Mouse (Mus musculus): Measurements from ENCODE around the gene Capn10.

The Capn10 gene

GRCm38 (mm10) chr1:92978645-92979044, 44.5 kb downstream of the Capn10 start:
- no peak for DNase-seq

DNA sequence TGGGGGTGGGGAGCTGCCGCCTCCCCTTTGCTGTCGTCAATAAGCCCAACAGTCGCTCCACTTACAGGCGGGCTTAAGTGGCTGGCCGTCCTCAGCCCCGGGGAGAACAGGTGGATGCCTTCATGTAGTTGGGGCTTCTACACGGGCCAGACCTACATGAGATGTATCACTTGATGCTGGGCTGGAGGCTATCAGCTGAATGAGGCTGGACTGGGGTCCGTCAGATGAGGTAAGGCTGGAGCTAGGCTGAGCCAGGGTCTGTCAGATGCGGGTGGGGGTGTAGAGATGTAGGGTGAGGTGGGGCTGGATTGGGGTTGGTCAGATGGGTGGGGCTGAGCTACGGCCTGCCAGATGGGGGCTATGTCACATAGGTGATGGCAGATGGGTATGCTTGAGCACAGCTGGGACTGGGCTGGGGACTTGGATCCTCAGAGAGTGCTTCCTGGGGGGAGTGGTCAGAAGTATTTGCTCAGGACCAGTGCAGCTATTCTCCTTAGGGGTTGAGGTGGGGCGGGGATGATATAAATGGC, 45.0 kb downstream of the Capn10 start:
- DNase-seq: no peak

GRCm38 (mm10) chr1:92981056-92981845, 47.1 kb downstream of the Capn10 start:
- DNase-seq: no peak

DNA sequence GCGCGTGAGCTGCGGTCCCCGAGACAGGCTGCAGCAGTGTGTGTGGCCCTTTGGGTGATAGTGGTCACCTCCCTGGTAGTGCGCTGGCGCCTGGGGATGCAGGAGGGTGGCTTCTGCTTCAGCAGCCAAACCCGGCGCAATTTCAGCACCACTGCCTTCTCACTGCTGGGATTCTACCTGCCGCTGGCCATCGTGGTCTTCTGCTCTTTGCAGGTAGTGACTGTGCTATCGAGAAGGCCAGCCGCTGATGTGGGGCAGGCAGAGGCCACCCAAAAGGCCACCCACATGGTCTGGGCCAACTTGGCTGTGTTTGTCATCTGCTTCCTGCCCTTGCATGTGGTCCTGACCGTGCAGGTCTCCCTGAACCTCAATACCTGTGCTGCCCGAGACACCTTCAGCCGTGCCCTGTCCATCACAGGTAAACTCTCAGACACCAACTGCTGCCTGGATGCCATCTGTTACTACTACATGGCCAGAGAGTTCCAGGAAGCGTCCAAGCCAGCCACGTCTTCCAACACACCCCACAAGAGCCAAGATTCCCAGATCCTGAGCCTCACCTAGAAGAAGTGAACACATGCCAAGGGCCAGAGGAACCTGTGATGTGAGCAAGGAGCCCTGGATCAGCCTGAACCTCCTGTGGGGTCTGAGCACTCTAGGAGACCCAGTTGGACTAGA, 48.9 kb downstream of the Capn10 start:
- DNase-seq: peak; percentile 44 to 59

DNA sequence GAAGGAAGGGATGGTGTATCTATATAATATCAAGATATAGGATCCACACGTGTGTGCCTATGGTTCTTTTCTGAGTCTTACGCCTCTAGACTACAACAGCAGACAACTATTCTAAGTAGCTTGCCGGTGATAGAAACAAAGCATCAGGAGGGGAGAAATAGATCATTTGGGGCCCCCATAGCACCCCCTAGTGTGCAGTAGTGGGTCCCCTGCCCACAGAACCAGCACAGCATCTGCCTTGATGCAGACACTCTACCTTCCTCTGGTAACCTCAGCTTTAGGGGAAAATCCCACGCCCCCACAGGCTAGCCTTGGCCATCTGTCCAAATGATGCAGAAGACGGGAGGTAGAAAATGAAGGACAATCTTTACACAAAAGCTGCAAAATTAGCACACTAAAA, 50.8 kb downstream of the Capn10 start:
- DNase-seq: no peak

GRCm38 (mm10) chr1:92988894-92989293, 54.7 kb downstream of the Capn10 start:
- no peak for DNase-seq

DNA sequence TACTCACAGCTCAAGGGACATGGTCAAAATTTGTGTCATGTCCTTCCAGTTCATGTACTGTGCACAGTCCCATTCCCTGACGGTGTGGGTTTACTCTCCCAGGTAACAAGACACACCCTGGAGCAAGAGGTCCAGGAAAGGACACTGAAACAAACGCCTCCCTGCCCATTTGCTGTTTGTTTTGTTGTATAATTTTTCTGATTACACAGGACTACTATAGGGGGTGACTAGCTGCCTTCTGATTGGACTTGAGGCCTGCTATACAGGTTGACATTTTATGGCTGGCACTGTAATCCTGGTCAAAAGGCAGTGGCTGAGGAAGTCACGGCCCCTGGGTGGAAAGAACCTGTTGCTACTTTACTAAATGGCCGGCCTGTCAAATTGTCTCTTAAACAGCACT, 55.7 kb downstream of the Capn10 start:
- no peak for DNase-seq

DNA sequence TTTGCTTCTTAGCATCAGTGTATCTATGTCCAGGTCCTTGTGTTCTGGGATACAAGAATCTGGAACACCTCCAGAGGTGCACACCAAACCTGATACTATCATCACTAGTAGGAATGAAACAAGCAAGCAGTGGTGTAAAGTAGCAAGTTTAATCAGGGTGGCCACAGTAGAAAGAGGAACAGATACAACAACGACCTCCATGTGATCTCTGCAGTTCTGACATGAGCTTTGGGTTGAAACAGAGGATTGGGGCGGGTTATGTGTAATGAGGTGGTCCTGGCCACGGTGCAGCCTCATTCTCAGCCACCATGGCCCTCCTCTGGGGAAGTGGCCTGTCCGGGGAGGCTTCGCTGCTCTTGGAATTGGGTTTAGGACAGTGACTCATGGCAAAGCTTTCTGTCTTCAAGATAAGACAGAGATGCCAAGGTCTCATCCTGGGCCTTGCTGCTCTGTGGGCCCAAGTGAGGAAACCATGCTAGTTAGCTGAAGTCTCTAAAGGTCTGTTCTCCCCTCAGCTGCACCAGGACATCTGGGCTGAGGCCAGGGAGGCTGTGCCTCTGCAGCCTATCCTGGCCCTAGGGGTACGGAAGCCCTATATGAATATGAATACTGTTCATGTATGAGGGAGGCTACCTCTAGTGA, 58.2 kb downstream of the Capn10 start:
- no peak for DNase-seq

DNA sequence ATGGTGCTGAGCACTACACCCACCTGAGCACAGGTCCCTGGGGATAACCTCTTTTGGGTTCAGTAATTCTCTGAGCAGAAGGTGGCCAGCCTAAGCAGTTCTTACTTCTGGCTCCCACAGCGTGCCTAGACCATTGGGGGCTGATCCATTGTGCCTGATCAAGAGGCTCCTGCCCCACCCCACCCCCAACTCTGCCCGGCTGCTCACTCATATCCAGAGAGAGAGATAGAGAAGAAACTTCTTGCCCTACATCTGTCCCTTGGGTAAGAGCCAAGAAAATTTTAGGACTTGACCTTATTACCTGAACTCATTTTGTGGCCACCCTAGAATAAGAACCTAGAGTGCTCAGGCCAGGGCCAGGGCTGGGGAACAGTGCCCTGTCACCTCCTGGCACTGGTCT, 58.7 kb downstream of the Capn10 start:
- DNase-seq: no peak
